Mouse (Mus musculus): ENCODE data around the gene Dph2. TPM values are rescaled to one million over a fixed set of nuclear protein-coding genes. Genes with fewer than 3 reads are reported as not detected.
A peak's percentile ranks its signal among the peaks of the same experiment; 100 is the strongest.

Dph2 gene
- total RNA-seq, 2 experiments from 2014 or later: 9.2 to 9.8 TPM

DNA sequence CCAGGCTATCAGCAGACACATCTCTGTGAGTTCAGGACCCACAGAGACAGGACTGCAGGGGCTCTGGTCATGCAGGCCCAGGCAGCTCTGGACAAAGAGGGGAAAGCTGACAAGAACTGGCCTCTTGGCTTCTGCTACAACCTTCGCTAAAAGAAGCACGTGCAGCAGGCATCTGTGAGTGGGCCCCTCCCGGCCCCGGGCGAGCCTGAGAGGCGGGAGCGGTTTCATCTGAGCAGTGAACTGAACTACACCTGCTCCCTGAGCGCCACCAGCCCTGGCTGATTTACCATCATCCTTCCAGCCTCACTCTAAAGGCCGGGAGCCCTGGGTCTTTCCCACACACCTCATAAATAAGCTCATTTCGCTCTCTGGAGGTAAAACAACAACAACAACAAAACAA is 13.5 kb downstream of the Dph2 start:
- DNase-seq (ENCODE audit: low spot score in 2 of 2): no peak

- no peak for DNase-seq (ENCODE audit: low spot score in 2 of 2)
These were observed 18.2 kb downstream of the Dph2 start for GRCm38 (mm10) chr4:117873615-117874014.

DNA sequence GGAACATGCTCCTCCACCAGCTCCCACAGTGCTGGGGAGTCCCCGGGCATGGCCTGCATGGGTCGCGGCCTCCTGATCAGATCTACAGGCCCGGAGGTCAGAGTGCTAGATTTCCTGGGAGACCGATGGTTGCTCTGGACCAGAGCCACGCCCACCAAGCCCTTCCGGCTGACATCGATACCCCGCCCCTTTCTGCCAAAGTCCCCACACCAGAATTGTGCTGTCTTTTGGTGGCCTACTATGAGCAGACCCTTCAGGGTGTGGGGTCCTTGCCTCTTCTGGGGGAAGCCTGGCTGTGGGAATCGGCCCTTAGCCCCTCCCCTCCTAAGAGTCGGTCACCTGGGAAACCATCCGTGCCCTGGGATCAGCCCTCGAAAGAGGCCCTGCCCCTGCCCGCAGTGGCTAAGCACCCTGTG is 19.4 kb downstream of the Dph2 start, which contains the start of gene Ccdc24:
Ccdc24 (minus strand) TSS at position 87 of the 416 bp plus-strand sequence.
- no peak for DNase-seq (ENCODE audit: low spot score in 2 of 2)

DNA sequence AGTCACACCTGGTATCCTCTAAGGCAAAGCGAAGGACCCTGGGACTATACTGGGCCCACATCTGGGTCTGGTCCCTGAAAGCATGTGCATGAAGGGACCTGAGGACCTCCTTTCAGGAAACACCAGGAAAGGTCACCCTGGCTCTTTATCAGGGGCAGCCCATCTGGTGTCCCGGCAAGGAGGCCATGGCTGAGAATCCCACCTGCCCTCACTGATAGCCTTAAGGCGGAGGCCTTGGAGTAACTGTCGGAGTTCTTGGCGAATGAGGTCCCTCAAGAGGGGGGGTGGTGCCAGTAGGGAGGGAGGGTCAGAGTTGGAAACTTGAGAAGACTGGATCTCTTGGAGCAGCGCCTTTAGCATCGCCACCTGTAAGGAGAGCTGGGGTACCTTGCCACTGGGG is 20.0 kb downstream of the Dph2 start:
- no peak for DNase-seq (ENCODE audit: low spot score in 2 of 2)

- no peak for DNase-seq (ENCODE audit: low spot score in 2 of 2)
These were observed 21.4 kb downstream of the Dph2 start for GRCm38 (mm10) chr4:117870437-117870836.

DNA sequence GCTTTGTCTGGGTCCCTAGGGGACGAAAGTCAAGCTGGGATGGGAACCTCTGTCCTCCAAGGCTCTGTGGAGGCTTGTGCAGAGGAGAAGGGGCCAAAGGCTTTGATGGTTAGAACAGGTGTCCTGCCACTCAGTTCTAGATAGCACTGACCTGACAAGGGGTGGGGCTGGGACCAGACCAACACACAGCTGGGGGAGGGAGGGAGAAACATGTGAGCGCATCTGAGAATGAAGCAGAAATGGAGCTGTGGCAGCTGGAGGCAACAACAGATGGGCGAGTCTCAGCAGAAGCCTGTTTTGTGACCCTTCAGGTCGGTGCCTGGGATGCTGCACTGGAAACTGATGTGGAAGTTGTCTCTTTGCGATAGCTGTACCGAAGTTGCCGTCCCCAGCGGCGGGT is 22.5 kb downstream of the Dph2 start:
- no peak for DNase-seq (ENCODE audit: low spot score in 2 of 2)

DNA sequence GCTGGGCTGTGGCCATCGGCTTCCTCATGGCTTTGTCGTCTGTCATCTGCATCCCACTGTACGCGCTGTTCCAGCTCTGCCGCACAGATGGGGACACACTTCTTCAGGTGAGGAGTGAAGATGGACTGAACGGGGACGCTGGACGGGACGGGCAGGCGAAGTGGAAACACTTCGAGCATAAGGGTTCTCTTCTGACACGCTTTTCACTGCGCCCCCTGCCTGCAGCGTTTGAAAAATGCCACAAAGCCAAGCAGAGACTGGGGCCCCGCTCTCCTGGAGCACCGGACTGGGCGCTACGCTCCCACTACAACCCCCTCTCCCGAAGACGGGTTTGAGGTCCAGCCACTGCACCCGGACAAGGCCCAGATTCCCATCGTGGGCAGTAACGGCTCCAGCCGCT is 24.0 kb downstream of the Dph2 start:
- peak; percentile 44 to 61 for DNase-seq (ENCODE audit: low spot score in 2 of 2)

DNA sequence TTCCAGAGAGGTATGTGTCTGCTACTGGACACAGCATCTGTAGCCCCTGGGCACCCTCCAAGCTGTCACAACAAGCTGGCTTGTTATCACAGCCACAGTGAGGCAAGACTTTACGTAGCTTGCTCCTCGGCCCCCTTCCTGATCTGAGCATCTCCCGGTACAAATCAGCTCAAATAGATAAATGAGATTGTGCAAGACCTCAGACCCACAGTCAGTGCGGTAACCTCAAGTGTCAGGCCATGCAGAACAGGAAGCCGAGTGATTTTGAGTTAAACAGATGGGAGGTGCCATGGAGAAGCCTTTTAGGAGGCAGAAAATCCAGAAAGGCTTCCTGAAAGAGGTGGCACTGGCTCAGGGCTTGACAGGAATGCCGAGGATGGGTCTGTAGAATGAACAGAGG is 24.8 kb downstream of the Dph2 start:
- DNase-seq (ENCODE audit: low spot score in 2 of 2): no peak

GRCm38 (mm10) chr4:117866083-117866482 is 25.7 kb downstream of the Dph2 start:
- no peak for DNase-seq (ENCODE audit: low spot score in 2 of 2)

GRCm38 (mm10) chr4:117862823-117863222 is 29.0 kb downstream of the Dph2 start:
- DNase-seq (ENCODE audit: low spot score in 2 of 2): peak; percentile 52 to 64

- DNase-seq (ENCODE audit: low spot score in 2 of 2): no peak
These were observed 31.3 kb downstream of the Dph2 start for GRCm38 (mm10) chr4:117860570-117860969.

- DNase-seq (ENCODE audit: low spot score in 2 of 2): peak; percentile 62 to 69
These were observed 33.0 kb downstream of the Dph2 start for GRCm38 (mm10) chr4:117858794-117859193.

GRCm38 (mm10) chr4:117855146-117855545 is 36.7 kb downstream of the Dph2 start:
- DNase-seq (ENCODE audit: low spot score in 2 of 2): no peak

GRCm38 (mm10) chr4:117852152-117852868 is 39.5 kb downstream of the Dph2 start:
- no peak for DNase-seq (ENCODE audit: low spot score in 2 of 2)

DNA sequence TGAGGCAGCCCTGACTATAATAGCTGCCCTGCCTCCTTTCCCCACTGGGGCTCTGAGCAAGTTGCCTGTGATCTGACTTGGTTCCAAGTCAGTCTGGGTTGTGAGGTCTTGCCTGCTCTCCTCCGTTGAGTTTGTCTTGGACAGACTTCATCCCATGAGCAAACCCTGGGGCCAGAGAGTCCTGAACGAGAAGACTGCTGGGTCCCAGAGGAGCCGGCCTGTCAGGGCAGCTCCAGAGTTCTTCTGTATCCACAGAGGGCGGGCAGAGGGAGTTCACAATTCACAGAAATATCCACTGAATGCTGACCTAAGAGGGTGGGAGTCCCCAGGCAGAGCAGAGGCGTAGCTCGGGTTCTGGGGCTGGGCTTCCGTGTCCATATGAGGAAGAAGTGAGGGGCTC is 41.0 kb downstream of the Dph2 start:
- no peak for DNase-seq (ENCODE audit: low spot score in 2 of 2)

- no peak for DNase-seq (ENCODE audit: low spot score in 2 of 2)
These were observed 41.7 kb downstream of the Dph2 start for GRCm38 (mm10) chr4:117850176-117850575.

- DNase-seq (ENCODE audit: low spot score in 2 of 2): no peak
These were observed 42.3 kb downstream of the Dph2 start for GRCm38 (mm10) chr4:117849506-117849905.

DNA sequence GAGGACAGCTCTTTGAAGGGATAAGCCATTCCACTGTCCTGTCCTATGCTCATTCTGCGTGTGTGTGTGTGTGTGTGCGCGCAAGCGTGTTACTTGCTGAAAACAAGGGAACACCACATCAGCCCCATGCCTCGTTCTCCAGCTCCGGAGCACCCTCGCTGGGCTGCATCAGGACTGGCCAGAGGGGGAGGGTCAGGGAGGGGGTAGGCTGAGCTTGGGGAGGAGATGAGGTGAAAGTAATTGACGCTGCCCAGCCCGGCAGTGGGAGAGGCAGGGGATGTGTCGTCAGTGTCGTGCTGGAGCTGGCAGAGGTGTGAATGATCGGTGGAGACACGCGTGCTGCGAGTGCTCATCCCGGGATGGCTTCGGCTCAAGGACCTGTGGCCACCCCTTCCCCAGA is 42.8 kb downstream of the Dph2 start:
- no peak for DNase-seq (ENCODE audit: low spot score in 2 of 2)

- no peak for DNase-seq (ENCODE audit: low spot score in 2 of 2)
These were observed 44.8 kb downstream of the Dph2 start for GRCm38 (mm10) chr4:117847011-117847410.

GRCm38 (mm10) chr4:117846261-117846660 is 45.6 kb downstream of the Dph2 start:
- no peak for DNase-seq (ENCODE audit: low spot score in 2 of 2)

- DNase-seq (ENCODE audit: low spot score in 2 of 2): no peak
These were observed 46.5 kb downstream of the Dph2 start for GRCm38 (mm10) chr4:117845316-117845715.

DNA sequence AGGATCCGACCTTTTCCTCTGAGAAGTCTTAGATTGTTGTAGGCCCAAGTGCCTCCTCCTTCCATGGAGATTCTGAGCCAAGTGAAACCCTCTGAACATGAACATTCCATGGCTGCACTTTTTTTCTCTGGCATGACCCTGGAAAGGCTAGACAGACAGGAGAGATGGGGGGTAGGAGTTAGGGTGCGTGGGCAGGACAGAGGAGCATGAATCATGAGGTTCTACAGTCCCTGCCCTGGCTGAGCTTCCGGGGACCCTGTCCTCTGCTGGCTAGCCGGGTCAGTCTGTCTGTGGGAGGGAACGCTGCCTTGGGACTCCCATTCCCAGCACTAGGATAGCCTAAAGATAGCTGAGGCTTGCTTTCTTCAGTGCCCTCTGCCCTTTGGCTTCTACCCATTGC is 47.4 kb downstream of the Dph2 start:
- no peak for DNase-seq (ENCODE audit: low spot score in 2 of 2)

DNA sequence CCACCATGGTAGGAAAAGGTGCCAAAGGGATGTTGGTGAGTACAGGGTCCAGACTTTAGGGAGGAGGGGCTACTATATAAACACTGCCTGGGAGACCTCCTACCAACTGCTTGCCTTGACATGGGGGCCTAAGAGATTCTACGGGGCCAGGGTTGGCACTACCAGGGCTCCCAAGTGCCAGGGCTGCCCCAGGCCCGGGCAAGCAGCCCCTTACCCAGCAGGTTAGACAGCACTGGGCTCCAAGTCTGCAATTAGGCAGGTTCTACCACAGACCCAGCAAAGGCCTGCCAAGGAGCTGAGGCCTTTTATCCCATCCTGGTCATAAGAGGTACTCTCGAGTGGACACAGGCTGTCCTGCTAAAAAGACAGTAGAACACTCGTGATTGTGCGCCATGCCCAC is 48.7 kb downstream of the Dph2 start:
- DNase-seq (ENCODE audit: low spot score in 2 of 2): no peak
